Mouse (Mus musculus): ENCODE results near the gene Prkcb. TPM values are rescaled to one million over a fixed set of nuclear protein-coding genes. Genes with fewer than 3 reads are reported as not detected.

Gene Prkcb
- 23.0 TPM for polyA plus RNA-seq (2014; fragmentation: Illumina TruSeq; extraction: RNeasy Lipid Tissue Mini Kit (QIAGEN cat#74804); ENCODE audit: low read depth, low replicate concordance)

GRCm38 (mm10) chr7:122288605-122289242, at the start of gene Prkcb:
Gene Prkcb, plus strand, starts transcription at chr7:122288751.

DNA sequence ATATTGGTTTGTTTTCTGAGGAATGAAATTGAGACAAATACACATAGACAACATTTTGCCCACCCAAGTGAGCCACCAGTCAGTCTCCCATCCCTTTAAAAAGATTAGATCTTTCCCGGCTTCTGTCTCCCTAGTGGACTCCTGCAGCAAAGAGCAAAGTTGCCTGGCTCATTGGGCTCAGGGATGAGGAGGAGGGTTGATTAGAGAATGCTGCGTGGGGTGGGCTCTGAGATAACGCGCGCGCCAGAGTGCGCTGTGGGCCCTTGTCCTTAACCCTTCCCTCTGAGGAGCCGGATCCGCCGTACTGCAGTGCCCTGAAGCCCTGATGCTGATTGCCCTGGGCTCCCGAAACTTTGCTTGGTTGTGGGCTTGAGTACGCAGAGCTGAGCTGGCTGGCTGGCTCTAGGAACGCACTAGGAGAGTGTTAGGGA, 381.9 kb downstream of the Prkcb start, which contains the start of gene Cacng3:
Gene Cacng3 (plus strand): TSS at position 51 of the 431 bp plus-strand sequence.

Other genes with a start within 250 kb of the Prkcb start
- 23.0 TPM for gene Ubfd1, start 221.6 kb upstream of the Prkcb start, polyA plus RNA-seq (2014; fragmentation: Illumina TruSeq; extraction: RNeasy Lipid Tissue Mini Kit (QIAGEN cat#74804); ENCODE audit: low read depth, low replicate concordance)
- 2.1 TPM for gene Ears2, start 221.5 kb upstream of the Prkcb start, polyA plus RNA-seq (2014; fragmentation: Illumina TruSeq; extraction: RNeasy Lipid Tissue Mini Kit (QIAGEN cat#74804); ENCODE audit: low read depth, low replicate concordance)
- 716 TPM for gene Ndufab1, start 186.9 kb upstream of the Prkcb start, polyA plus RNA-seq (2014; fragmentation: Illumina TruSeq; extraction: RNeasy Lipid Tissue Mini Kit (QIAGEN cat#74804); ENCODE audit: low read depth, low replicate concordance)
- 9.9 TPM for gene Palb2, start 155.8 kb upstream of the Prkcb start, polyA plus RNA-seq (2014; fragmentation: Illumina TruSeq; extraction: RNeasy Lipid Tissue Mini Kit (QIAGEN cat#74804); ENCODE audit: low read depth, low replicate concordance)
- 110 TPM for gene Dctn5, start 155.7 kb upstream of the Prkcb start, polyA plus RNA-seq (2014; fragmentation: Illumina TruSeq; extraction: RNeasy Lipid Tissue Mini Kit (QIAGEN cat#74804); ENCODE audit: low read depth, low replicate concordance)
- 0.82 TPM for gene Plk1, start 129.3 kb upstream of the Prkcb start, polyA plus RNA-seq (2014; fragmentation: Illumina TruSeq; extraction: RNeasy Lipid Tissue Mini Kit (QIAGEN cat#74804); ENCODE audit: low read depth, low replicate concordance)
- 1.5 TPM for gene Ern2, start 102.5 kb upstream of the Prkcb start, polyA plus RNA-seq (2014; fragmentation: Illumina TruSeq; extraction: RNeasy Lipid Tissue Mini Kit (QIAGEN cat#74804); ENCODE audit: low read depth, low replicate concordance)
- gene Chp2, start 69.3 kb upstream of the Prkcb start, polyA plus RNA-seq (2014; fragmentation: Illumina TruSeq; extraction: RNeasy Lipid Tissue Mini Kit (QIAGEN cat#74804); ENCODE audit: low read depth, low replicate concordance) = 223 TPM

Data from sigmoid colon, adult 10 weeks (tissue).